Mouse (Mus musculus): ENCODE measurements around the gene Tspo2.

DNA sequence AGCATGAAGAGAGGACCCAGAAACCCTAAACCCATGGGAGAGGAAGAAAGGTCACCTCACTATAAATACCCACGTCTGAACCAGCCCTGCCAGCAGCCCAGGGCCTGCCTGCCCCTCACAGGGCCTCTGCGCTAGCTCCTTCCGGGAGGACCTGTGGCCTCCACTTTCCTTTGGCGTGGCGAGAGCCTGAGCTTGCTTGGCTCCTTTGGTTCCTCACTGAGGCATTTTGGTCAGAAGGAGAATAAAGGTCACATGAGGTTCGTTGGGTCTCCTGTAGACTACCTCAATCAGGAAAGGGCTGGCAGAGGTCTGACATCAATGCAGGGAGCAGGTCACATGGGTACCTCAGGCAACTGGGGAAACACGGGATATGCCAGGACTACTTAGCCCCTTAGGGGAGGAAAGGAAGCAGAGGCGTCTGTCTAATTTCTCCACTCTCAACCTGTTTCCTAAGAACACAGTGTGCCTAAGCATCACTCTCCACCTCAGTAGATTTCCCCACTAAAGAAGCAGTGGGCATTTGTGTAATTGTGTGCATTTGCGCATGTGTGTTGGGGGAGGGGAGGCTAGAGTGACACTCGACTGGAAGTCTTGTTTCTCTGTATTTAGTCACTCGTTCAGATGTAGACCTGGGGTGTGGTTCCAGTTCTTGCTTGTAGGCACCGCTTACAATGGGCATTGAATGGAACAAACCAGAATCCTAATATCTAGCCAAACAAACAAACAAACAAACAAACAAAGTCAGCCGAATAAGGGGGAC lies 24.2 kb downstream of the Tspo2 start:
- no peak for TF ChIP-seq GATA1 (IDR thresholded peaks at IDR 0.05; ENCODE audit: borderline replicate concordance, low read length)
- TF ChIP-seq FLI1 (IDR thresholded peaks at IDR 0.05; ENCODE audit: low read length) = no peak

Measured in megakaryocyte, embryonic 14.5 days (primary cell).